Mouse (Mus musculus): ENCODE data around the gene Cep112.

Gene Cep112

DNA sequence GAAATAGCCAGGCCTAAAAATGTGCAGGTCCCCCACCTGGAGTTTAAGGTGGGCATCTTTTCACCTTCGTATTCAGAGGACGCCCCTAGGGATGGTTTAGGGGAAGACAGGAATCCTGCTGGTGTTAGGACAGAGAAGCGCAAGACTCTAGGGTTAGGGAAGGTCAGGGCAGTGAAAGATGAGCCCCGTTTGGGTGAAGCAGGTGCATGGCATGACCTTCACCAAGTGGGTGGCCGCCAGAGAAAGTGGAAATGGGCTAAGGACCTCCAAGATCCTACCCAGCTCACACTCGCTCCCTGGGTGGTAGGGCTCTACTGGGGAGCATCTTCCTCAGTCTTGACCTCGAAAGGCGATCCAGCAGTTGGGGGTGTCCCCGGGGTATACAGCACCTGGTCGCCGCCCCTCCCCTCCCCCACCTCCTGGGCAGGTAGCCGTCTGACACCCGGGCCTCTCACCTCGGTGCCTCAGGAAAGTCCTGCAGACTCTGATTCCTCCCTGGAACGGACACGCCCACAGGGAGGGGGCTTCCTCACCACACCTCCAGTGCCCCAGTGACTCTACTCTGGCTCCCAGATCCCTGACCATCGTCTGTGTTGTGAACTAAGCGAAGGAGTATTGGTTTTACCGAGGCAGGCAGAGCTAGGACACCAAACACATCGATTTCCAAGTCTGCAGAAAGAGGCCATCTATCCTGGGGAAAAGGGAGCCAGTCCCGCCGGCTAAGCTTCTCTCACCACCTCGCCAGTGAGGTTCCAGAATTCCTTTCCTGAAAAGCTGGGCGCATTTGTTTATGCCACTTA is 484.6 kb downstream of the Cep112 start:
- no peak for DNase-seq (ENCODE audit: low spot score in 2 of 2)

Data from spleen, postnatal 4 days (tissue).